Mouse (Mus musculus) heart, postnatal 0 days (tissue): ENCODE data around the gene Oas1g.

Source experiments
- CTCF ChIP-seq: IDR thresholded peaks from 2 replicates; pipeline ENCODE4 v1.5.1; 2016; ENCODE audit warnings: antibody characterized with exemption, control low read depth, low read depth
- EP300 ChIP-seq: IDR thresholded peaks from 2 replicates; pipeline ENCODE4 v1.6.1; 2016; ENCODE audit warnings: antibody characterized with exemption, low read depth

DNA sequence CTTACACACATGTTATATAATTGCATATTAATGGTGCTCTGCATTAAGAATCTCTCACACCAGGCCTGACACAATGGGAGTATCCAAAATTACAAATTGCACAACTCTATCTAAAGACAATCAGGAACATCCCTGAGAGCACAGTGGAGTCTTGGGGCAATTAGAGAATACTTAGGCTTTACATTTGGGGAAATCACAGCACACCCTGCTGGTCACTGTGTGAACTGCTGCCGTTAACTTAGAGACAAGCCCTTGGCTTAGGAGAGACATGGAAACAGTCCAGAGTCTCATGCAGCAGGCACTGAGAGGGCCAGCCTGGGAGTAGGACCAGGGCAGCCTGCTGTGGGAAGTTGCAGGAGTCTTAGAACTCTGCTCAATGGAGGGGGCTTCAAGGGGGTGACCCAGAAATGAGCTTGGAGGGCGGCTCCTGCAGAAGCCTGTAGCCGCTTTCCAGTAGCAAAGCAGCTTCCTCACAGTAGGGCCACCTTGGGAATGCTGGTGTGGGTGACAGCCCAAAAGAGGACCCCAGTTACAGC lies 37.7 kb downstream of the Oas1g start:
- no peak for TF ChIP-seq EP300
- TF ChIP-seq CTCF, result peak; percentile 68
